Mouse (Mus musculus) layer of hippocampus, adult 2 months (tissue): ENCODE data around the gene Actn4. TPM values are rescaled to one million over a fixed set of nuclear protein-coding genes. Genes with fewer than 3 reads are reported as not detected.

Experiments
- DNase-seq, 2 experiments: peaks; one replicate each; pipeline ENCODE4 v3.0.0; 2022; ENCODE audit warnings: low spot score in 2 of 2
- H3K27ac ChIP-seq: fragments of 200-600 bp; 2 replicates; pipeline ENCODE4 v1.8.1; 2022
- H3K4me3 ChIP-seq: fragments of 200-600 bp; 2 replicates; pipeline ENCODE4 v1.8.1; 2022; ENCODE audit warnings: mild to moderate bottlenecking
- CTCF ChIP-seq: fragments of 200-600 bp; conservative IDR thresholded peaks from 2 replicates; pipeline ENCODE4 v1.8.1; 2022; ENCODE audit warnings: antibody characterized with exemption, mild to moderate bottlenecking, moderate library complexity
- total RNA-seq, 2 experiments: library from RNA; stranded (reverse); gene quantifications; 2 replicates each; pipeline ENCODE4 v1.2.3; 2021

Gene Actn4
- total RNA-seq, 2 experiments from 2014 or later = 131 to 134 TPM

DNA sequence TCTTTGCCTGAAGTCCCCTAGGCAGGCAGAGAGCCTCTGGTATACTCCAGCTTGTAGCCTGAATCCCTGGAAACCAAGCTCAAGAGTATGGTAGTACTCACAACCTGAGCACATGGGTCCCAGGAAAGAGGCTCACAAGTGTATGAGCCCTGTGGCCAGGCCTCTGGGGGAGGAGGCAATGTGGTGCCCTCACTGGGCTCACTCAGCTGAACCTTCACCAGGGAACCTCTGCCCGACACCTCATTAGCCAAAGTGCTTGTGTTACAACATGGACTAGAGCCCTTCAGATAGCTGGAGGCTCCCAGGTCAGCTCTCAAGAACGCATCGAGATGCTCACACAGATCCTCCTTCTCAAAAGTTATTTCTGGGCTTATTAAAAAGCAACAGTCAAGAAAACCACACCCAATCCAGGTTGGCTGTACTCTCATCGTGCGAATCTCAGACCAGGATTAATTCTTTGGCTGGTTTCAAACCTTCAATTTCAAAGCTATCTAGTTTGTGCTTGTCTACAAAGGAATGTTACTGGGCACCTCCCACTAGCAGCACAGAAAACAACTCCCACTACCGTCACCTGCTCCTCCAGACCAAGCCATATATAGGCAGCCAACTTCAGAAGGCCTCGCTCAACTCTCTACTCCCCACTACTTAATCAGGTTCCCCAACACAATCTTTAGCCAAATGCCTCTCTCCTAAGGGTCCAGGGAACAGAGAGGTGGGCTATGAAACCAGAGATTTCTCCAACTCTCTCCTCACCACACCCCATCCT lies 22.5 kb downstream of the Actn4 start:
- no peak for TF ChIP-seq CTCF
- DNase-seq = no peak
- H3K27ac ChIP-seq = peak overlapping the region; percentile 80
- no peak overlapping the region for H3K4me3 ChIP-seq

- peak; percentile 39 for TF ChIP-seq CTCF
- no peak overlapping the region for H3K4me3 ChIP-seq
- no peak for DNase-seq
- peak overlapping the region; percentile 80 for H3K27ac ChIP-seq
Observed at GRCm38 (mm10) chr7:28938654-28939053, 23.5 kb downstream of the Actn4 start.

DNA sequence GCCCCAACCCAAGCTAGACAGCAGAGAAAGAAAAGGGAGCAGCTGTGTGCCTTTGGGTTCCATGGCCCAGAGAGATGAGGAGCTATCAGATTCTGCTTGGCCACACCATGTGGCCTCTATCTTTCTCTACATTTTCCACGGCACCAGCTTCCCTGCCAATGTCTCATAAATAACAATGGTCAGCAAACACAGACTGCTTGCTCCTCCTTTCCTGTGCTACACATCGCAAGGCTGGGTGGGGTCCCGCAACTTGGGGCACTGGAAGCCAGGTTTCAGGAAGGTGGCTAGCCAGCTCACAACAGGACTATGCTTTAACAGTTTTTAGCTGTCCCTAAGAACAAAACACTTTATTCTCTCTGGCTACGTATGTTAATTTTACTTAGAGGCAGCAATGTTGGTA lies 25.4 kb downstream of the Actn4 start:
- Histone ChIP-seq H3K27ac (peak overlapping the region; percentile 63), H3K4me3 (no peak overlapping the region)
- DNase-seq = no peak
- no peak for TF ChIP-seq CTCF

GRCm38 (mm10) chr7:28933825-28934224 lies 28.3 kb downstream of the Actn4 start:
- no peak for DNase-seq
- no peak for TF ChIP-seq CTCF
- Histone ChIP-seq H3K4me3 (no peak overlapping the region), H3K27ac (0 out of 2 replicates have a peak overlapping the region, but pooled peaks have one; percentile 10)

DNA sequence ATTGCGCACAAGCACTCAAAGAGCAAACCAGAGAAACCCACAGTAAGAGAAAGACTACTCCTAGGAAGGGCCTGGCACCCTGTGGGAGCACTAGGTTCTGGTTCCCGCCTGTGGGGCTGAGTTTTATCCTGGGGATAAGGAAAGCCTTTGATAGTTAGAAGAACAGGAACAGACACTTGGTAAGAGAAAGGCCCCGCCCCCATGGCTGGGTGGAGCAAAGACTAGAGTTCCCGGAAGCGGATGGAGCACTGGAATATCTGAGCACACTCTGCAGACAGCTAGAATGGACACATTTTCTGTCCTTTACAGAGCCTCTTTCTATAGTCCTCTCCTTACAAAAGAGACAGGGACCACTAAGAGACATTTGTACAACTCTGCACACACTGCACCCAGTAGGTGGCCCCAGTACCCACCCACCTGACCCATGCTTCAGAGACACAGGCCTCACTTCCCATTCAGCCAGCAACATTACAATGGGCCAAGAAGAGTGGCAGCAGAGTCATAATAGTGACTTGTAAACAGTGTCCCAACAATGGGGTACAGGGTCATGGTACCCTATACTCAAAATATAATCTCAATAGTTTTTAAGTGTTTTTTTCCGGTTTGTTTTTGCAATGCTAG lies 29.6 kb downstream of the Actn4 start:
- Histone ChIP-seq H3K4me3 (no peak overlapping the region), H3K27ac (no peak overlapping the region)
- no peak for DNase-seq
- TF ChIP-seq CTCF = no peak

GRCm38 (mm10) chr7:28931695-28932039 lies 30.5 kb downstream of the Actn4 start:
- Histone ChIP-seq H3K27ac (peak overlapping the region; percentile 10; the same call in 1 of the 2 replicates), H3K4me3 (no peak overlapping the region)
- no peak for TF ChIP-seq CTCF
- DNase-seq = no peak

DNA sequence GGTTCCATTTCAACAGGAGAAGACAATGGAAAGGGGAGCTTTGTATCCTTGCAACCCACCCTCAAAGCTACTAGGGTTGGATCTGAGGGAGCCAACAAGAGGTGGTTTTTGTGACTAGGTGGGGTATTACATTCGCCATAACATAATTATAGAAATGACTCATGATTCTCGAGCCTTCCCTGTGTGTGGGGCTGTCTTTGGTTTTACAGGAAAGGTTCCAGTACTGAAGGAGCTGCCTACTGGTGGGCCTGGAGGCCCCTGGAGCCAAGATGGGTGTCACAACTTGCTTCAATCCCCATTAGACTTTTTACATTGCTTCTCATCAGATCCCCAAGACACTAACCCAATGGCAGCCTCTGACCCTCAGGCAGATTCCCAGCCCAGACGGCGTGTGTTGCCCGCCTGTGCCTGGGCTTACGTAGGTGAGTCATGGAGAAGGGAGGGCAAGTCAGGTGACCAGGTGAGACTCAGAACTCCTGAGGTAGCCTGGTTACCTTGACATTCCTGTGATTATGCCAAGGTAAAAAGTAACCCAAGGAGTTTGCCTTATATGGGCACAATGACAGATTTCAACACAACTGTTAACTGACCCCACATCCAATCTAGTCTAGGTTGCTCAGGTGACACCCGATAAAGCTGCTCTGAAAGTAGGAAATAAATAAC lies 31.0 kb downstream of the Actn4 start:
- Histone ChIP-seq H3K4me3 (no peak overlapping the region), H3K27ac (peak overlapping the region; percentile 57; the same call in 1 of the 2 replicates)
- DNase-seq = no peak
- no peak for TF ChIP-seq CTCF

- peak overlapping the region; percentile 57; the same call in 1 of the 2 replicates for H3K27ac ChIP-seq
- DNase-seq = no peak
Observed at GRCm38 (mm10) chr7:28930320-28931031, 31.7 kb downstream of the Actn4 start.

GRCm38 (mm10) chr7:28929381-28929780 lies 32.8 kb downstream of the Actn4 start:
- no peak for DNase-seq
- no peak for TF ChIP-seq CTCF
- 0 out of 2 replicates have a peak overlapping the region, but pooled peaks have one; percentile 20 for H3K27ac ChIP-seq

More at GRCm38 (mm10) chr7:28930320-28931031, 31.7 kb downstream of the Actn4 start:
- TF ChIP-seq CTCF = 0 out of 2 replicates have a peak, but pooled peaks have one; percentile 16
- no peak overlapping the region for H3K4me3 ChIP-seq

GRCm38 (mm10) chr7:28926172-28926571 lies 36.0 kb downstream of the Actn4 start:
- Histone ChIP-seq H3K4me3 (no peak overlapping the region), H3K27ac (peak overlapping the region; percentile 92)
- no peak for TF ChIP-seq CTCF
- DNase-seq = no peak

More at GRCm38 (mm10) chr7:28929381-28929780, 32.8 kb downstream of the Actn4 start:
- no peak overlapping the region for H3K4me3 ChIP-seq

GRCm38 (mm10) chr7:28925317-28925716 lies 36.8 kb downstream of the Actn4 start:
- DNase-seq = no peak
- TF ChIP-seq CTCF = no peak
- Histone ChIP-seq H3K27ac (peak overlapping the region; percentile 92), H3K4me3 (no peak overlapping the region)

DNA sequence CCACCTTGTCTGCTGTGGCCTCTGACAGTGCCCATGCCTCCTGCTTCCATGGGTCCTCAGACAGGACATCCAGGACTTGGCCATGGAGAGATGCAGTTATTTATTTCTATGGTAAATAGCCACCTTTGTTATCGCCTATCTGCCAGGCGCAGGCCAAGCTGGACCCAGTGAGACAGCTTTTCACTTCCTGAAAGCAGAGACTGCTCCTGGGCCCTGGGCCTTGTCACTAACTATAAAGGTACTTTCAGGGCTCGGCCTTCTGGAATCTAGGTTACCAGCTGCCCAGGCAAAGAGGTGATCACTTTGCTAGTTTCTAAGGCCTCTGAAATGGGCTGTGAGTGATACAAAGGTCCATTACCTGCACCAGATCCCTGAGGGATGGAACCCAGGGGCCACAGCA lies 37.3 kb downstream of the Actn4 start:
- H3K4me3 ChIP-seq = no peak overlapping the region
- TF ChIP-seq CTCF = no peak
- peak overlapping the region; percentile 92 for H3K27ac ChIP-seq
- DNase-seq = no peak
